Mouse (Mus musculus) brain, embryonic 14.5 days (tissue): ENCODE results near the gene Cul3.

Experiments used
- CTCF ChIP-seq: fragments of 200-500 bp; IDR thresholded peaks from 2 replicates; pipeline ENCODE4 v1.5.1; 2012; ENCODE audit warnings: inconsistent platforms, mild to moderate bottlenecking, moderate library complexity, borderline replicate concordance; ENCODE audit not compliant: insufficient read depth, insufficient read length; ENCODE audit errors: extremely low read depth
- POLR2A ChIP-seq: fragments of 200-500 bp; IDR thresholded peaks from 2 replicates; pipeline ENCODE4 v1.6.1; 2012; ENCODE audit warnings: mild to moderate bottlenecking, inconsistent platforms, borderline replicate concordance; ENCODE audit not compliant: poor library complexity, insufficient read depth, insufficient read length, severe bottlenecking; ENCODE audit errors: extremely low read depth

DNA sequence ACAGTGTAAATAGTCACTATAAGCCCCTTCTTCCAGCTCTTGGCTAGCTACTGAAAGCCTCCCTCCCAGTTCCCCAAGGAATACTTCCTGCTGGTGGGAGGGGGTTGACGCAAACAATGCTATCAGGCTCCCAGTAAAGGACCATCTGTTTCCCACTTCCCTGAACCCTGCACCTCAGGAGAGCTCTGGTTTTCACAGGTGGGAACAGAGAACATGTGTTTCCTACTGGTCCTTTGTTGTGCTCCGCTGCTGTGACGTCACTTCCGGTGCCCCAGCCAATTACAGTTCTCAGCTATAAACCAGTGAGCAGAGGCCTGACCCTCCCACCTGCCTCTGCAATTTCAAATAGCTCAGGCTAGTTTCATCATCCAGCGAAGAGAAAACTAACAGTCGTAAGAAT, 122.0 kb downstream of the Cul3 start, which contains the start of gene Fam124b:
- TF ChIP-seq CTCF, result no peak
- TF ChIP-seq POLR2A, result no peak
